Mouse (Mus musculus) CH12.LX (cell line): ENCODE data around the gene Irak4.

ENCODE experiments used
- CTCF ChIP-seq, 2 experiments: IDR thresholded peaks in 1 of 2; conservative IDR thresholded peaks in 1 of 2; 2 replicates each; pipeline ENCODE4 v1.5.1; 2011 to 2012; ENCODE audit warnings: low read depth in 2 of 2, low read length in 2 of 2, improper control_type of control experiment in 1 of 2, inconsistent platforms in 1 of 2, mild to moderate bottlenecking in 1 of 2, moderate library complexity in 1 of 2
- EP300 ChIP-seq: IDR thresholded peaks from 2 replicates; pipeline ENCODE4 v1.6.1; 2011; ENCODE audit warnings: low read length, improper control_type of control experiment
- HCFC1 ChIP-seq: IDR thresholded peaks from 2 replicates; pipeline ENCODE4 v1.6.1; 2012; ENCODE audit warnings: low read depth, mild to moderate bottlenecking, inconsistent platforms, low read length, improper control_type of control experiment
- NRF1 ChIP-seq: IDR thresholded peaks from 2 replicates; pipeline ENCODE4 v1.6.1; 2014; ENCODE audit warnings: low read depth, mild to moderate bottlenecking, inconsistent platforms, low read length, improper control_type of control experiment, moderate library complexity
- POLR2A ChIP-seq: IDR thresholded peaks from 2 replicates; pipeline ENCODE4 v1.6.1; 2011; ENCODE audit warnings: low read depth, mild to moderate bottlenecking, improper control_type of control experiment, low read length

- TF ChIP-seq CTCF (conservative IDR thresholded peaks at IDR 0.05 in 1 of 2, IDR thresholded peaks at IDR 0.05 in 1 of 2; ENCODE audit: low read depth in 2 of 2, low read length in 2 of 2), result no peak
- TF ChIP-seq HCFC1, result no peak
- no peak for TF ChIP-seq EP300
- no peak for TF ChIP-seq POLR2A
- no peak for TF ChIP-seq NRF1
These were observed 85.0 kb downstream of the Irak4 start for GRCm38 (mm10) chr15:94628463-94628829.
